In the genomic region with DNA sequence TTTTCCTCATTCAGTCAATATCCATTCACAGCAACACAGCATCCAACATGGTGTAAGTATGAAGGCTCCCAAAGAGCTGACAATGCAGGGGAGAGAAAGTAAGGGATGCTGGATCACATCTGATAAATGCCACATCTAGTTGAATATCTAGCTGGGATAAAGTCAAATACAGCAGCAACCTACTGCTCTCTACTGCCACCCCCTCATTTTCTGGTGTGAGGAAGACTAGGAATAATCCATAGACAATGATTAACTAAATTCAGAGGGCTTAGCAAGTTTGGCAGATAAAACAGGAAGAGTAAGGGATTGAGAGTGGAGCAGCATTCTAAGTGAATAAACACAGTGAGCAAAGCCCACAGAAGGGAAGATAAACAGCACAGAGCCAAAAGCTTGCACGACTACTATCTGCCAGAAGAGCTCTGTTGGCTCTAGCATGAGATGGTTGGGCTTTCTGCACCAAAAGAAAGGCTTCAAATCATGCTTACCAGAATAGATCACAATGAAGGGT, we compare ENCODE assay signal across 27 mouse cellular contexts.
A peak's percentile ranks its signal among the peaks of the same experiment; 100 is the strongest.
DNase-seq lines count a peak whose midpoint lies in the region; ATAC-seq and TF ChIP-seq lines count a peak whose summit lies in the region.
"Had no signal": no experiment of that assay in that cellular context is flagged by ENCODE, and none has a peak within 500 bp of the region (broad histone marks: within the 10 kb centered on the region; RNA-seq: fewer than 3 reads in every experiment).

No protein-coding gene starts in this region.

- H3K27me3 ChIP-seq in liver, embryonic 13.5 days = no peaks in the 10 kb centered on the region
- H3K27me3 ChIP-seq in liver, embryonic 12.5 days (replicated peaks) = no peaks in the 10 kb centered on the region
- no peaks in the 10 kb centered on the region for H3K27me3 ChIP-seq in liver, postnatal 0 days (ENCODE audit: insufficient read depth, low read length)
- H3K27me3 ChIP-seq: embryonic facial prominence, embryonic 13.5 days; heart, embryonic 15.5 days; liver, embryonic 15.5 days; neural tube, embryonic 13.5 days had no signal

- peaks cover 19% of the 10 kb centered on the region for H3K4me1 ChIP-seq in liver, embryonic 13.5 days (replicated peaks)
- H3K4me1 ChIP-seq in liver, embryonic 12.5 days = peaks cover 14% of the 10 kb centered on the region; the same call in 1 of the 2 replicates
- peaks cover 21% of the 10 kb centered on the region for H3K4me1 ChIP-seq in liver, postnatal 0 days (ENCODE audit: insufficient read depth)

- TF ChIP-seq CTCF in liver, postnatal 0 days (IDR thresholded peaks at IDR 0.05; ENCODE audit: low read depth) = peak; percentile 43

- no peak for TF ChIP-seq EP300 in liver, postnatal 0 days (IDR thresholded peaks at IDR 0.05; ENCODE audit: low read depth)

- 33% methylated on average over 1 of the region's 1 CpGs for WGBS in liver, embryonic 13.5 days (ENCODE audit: insufficient replicate concordance)
- WGBS in liver, embryonic 12.5 days (ENCODE audit: insufficient replicate concordance) = 48% methylated on average over 1 of the region's 1 CpGs
- WGBS in liver, postnatal 0 days (ENCODE audit: insufficient replicate concordance) = 41% methylated on average over 1 of the region's 1 CpGs

- no peaks in the 10 kb centered on the region for H3K36me3 ChIP-seq in liver, embryonic 13.5 days
- no peaks in the 10 kb centered on the region for H3K36me3 ChIP-seq in liver, embryonic 12.5 days
- H3K36me3 ChIP-seq in liver, postnatal 0 days (replicated peaks; ENCODE audit: insufficient read depth, low read length) = no peaks in the 10 kb centered on the region
- H3K36me3 ChIP-seq: embryonic facial prominence, embryonic 13.5 days; heart, embryonic 15.5 days; liver, embryonic 15.5 days; midbrain, embryonic 10.5 days; neural tube, embryonic 13.5 days had no signal

- no peak overlapping the region for H3K4me3 ChIP-seq in liver, embryonic 13.5 days (replicated peaks)
- no peak overlapping the region for H3K4me3 ChIP-seq in liver, embryonic 12.5 days
- no peak overlapping the region for H3K4me3 ChIP-seq in liver, postnatal 0 days (ENCODE audit: low read depth, low read length)
- H3K4me3 ChIP-seq: embryonic facial prominence, embryonic 13.5 days; erythroblast, embryonic 14.5 days; heart, embryonic 15.5 days; liver, embryonic 15.5 days; midbrain, embryonic 10.5 days; myocyte; neural tube, embryonic 13.5 days had no signal

- no peaks in the 10 kb centered on the region for H3K9me3 ChIP-seq in liver, embryonic 13.5 days (replicated peaks)
- H3K9me3 ChIP-seq in liver, embryonic 12.5 days (replicated peaks) = no peaks in the 10 kb centered on the region
- H3K9me3 ChIP-seq in liver, postnatal 0 days (ENCODE audit: low read length) = no peaks in the 10 kb centered on the region
- H3K9me3 ChIP-seq: embryonic facial prominence, embryonic 13.5 days; heart, embryonic 15.5 days; liver, embryonic 15.5 days; midbrain, embryonic 10.5 days; neural tube, embryonic 13.5 days had no signal

- peak; percentile 47; the same call in 1 of the 2 replicates for ATAC-seq in liver, embryonic 13.5 days (ENCODE audit: low read depth)
- ATAC-seq in liver, embryonic 12.5 days = no peak
- ATAC-seq in liver, postnatal 0 days = peak; percentile 67
- no peak for ATAC-seq in frontal cortex, adult (ENCODE audit: low TSS enrichment)
- ATAC-seq: activated CD4-positive, CD25-positive, alpha-beta regulatory T cell, adult 4 months; forebrain, embryonic 14.5 days; lung, postnatal 0 days; midbrain, embryonic 16.5 days had no signal

- no peak overlapping the region for H3K9ac ChIP-seq in liver, embryonic 13.5 days
- H3K9ac ChIP-seq in liver, embryonic 12.5 days = no peak overlapping the region
- no peak overlapping the region for H3K9ac ChIP-seq in liver, postnatal 0 days (replicated peaks)
- H3K9ac ChIP-seq: embryonic facial prominence, embryonic 13.5 days; heart, embryonic 15.5 days; hindbrain, embryonic 14.5 days; liver, embryonic 15.5 days; neural tube, embryonic 13.5 days had no signal

- no peak overlapping the region for H3K27ac ChIP-seq in liver, embryonic 13.5 days
- no peak overlapping the region for H3K27ac ChIP-seq in liver, embryonic 12.5 days
- peak overlapping the region; percentile 22; the same call in 1 of the 2 replicates for H3K27ac ChIP-seq in liver, postnatal 0 days (ENCODE audit: low read depth)
- H3K27ac ChIP-seq: embryonic facial prominence, embryonic 13.5 days; heart, embryonic 15.5 days; hindbrain, embryonic 14.5 days; liver, embryonic 15.5 days; midbrain, embryonic 10.5 days; neural tube, embryonic 13.5 days had no signal

- DNase-seq in kidney, adult 9 months = peak; percentile 38
- no peak for DNase-seq in kidney, postnatal 25 days
- DNase-seq in liver, embryonic 13.5 days = no peak
- DNase-seq in liver, postnatal 0 days = no peak
- no peak for DNase-seq in cerebellum, adult 9-11 months
- DNase-seq: adrenal gland, adult 8-10 months; cerebellum, adult 18-20 months; cerebellum, postnatal 36 days; embryo, embryonic 11 days; gastrocnemius, postnatal 14 days; heart, postnatal 36 days; thymus, adult 18-20 months; thymus, postnatal 36 days had no signal

- H3K4me2 ChIP-seq in liver, embryonic 13.5 days = no peak overlapping the region
- H3K4me2 ChIP-seq in liver, embryonic 12.5 days = no peak overlapping the region
- no peak overlapping the region for H3K4me2 ChIP-seq in liver, postnatal 0 days (ENCODE audit: low read depth, low read length)
- H3K4me2 ChIP-seq: embryonic facial prominence, embryonic 13.5 days; heart, embryonic 15.5 days; hindbrain, embryonic 14.5 days; liver, embryonic 15.5 days; neural tube, embryonic 13.5 days had no signal

Comparison
In these comparisons a context has a peak if more than half of its experiments do, and no peak if none do; other contexts are left out.
1. ATAC-seq: peak in liver, embryonic 13.5 days (single experiment) and liver, postnatal 0 days (single experiment); none in liver, embryonic 12.5 days (single experiment) and frontal cortex, adult (single experiment).